Mouse (Mus musculus) WW6 (cell line): Measurements from ENCODE around the gene Vmac.

Experiments
- DNase-seq: peaks from one replicate; pipeline ENCODE4 v3.0.0-alpha.2; 2013; ENCODE audit warnings: low read depth, low spot score

The Vmac gene

GRCm38 (mm10) chr17:56686801-56687200 lies 31.0 kb downstream of the Vmac start:
- no peak for DNase-seq

- DNase-seq = no peak
Observed at GRCm38 (mm10) chr17:56684649-56685048, 33.2 kb downstream of the Vmac start.

- DNase-seq = no peak
Observed at GRCm38 (mm10) chr17:56683546-56684140, 34.2 kb downstream of the Vmac start.

GRCm38 (mm10) chr17:56682880-56683279 lies 34.9 kb downstream of the Vmac start:
- no peak for DNase-seq

- no peak for DNase-seq
Observed at GRCm38 (mm10) chr17:56681791-56682190, 36.0 kb downstream of the Vmac start.

GRCm38 (mm10) chr17:56673647-56674416 lies 44.0 kb downstream of the Vmac start:
- no peak for DNase-seq

GRCm38 (mm10) chr17:56672941-56673646 lies 44.7 kb downstream of the Vmac start, which contains the start of gene Ranbp3:
Gene Ranbp3, plus strand, starts transcription at chr17:56673294.
- peak; percentile 98 for DNase-seq

- no peak for DNase-seq
Observed at GRCm38 (mm10) chr17:56669766-56670165, 48.1 kb downstream of the Vmac start.

GRCm38 (mm10) chr17:56668384-56669144 lies 49.3 kb downstream of the Vmac start:
- peak; percentile 71 for DNase-seq

- DNase-seq = no peak
Observed at GRCm38 (mm10) chr17:56667591-56667990, 50.2 kb downstream of the Vmac start.

- no peak for DNase-seq
Observed at GRCm38 (mm10) chr17:56666384-56666783, 51.4 kb downstream of the Vmac start.

- peak; percentile 79 for DNase-seq
Observed at GRCm38 (mm10) chr17:56664333-56664732, 53.5 kb downstream of the Vmac start.
